In genomic region chr17:83810285-83810684, GRCm38 (mm10) we compare ENCODE assay signal across 28 mouse cellular contexts. TPM values are rescaled to one million over a fixed set of nuclear protein-coding genes. Genes with fewer than 3 reads are reported as not detected.
A peak's percentile ranks its signal among the peaks of the same experiment; 100 is the strongest.
DNase-seq lines count a peak whose midpoint lies in the region; ATAC-seq and TF ChIP-seq lines count a peak whose summit lies in the region.
"Had no signal": no experiment of that assay in that cellular context is flagged by ENCODE, and none has a peak within 500 bp of the region (broad histone marks: within the 10 kb centered on the region; RNA-seq: fewer than 3 reads in every experiment).

No protein-coding gene starts in this region.

- intact Hi-C loops in left cerebral cortex, postnatal 4 days (cut with DNase I), result no loop called here

- H3K4me2 ChIP-seq in liver, embryonic 16.5 days (ENCODE audit: low read depth, low read length), result peak overlapping the region; percentile 42
- H3K4me2 ChIP-seq: embryonic facial prominence, embryonic 12.5 days; heart, embryonic 13.5 days; hindbrain, embryonic 14.5 days; limb, embryonic 13.5 days; lung, embryonic 14.5 days had no signal

- H3K27ac ChIP-seq in liver, embryonic 16.5 days (ENCODE audit: low read length), result peak overlapping the region; percentile 16; the same call in 1 of the 2 replicates
- H3K27ac ChIP-seq: embryonic facial prominence, embryonic 12.5 days; heart, embryonic 13.5 days; hindbrain, embryonic 14.5 days; layer of hippocampus, adult 2 months; limb, embryonic 13.5 days had no signal

- H3K4me3 ChIP-seq in G1E (ENCODE audit: low read depth, low read length), result no peak overlapping the region
- no peak overlapping the region for H3K4me3 ChIP-seq in liver, embryonic 16.5 days (ENCODE audit: low read depth, low read length)
- H3K4me3 ChIP-seq: embryonic facial prominence, embryonic 12.5 days; heart, embryonic 13.5 days; layer of hippocampus, adult 2 months; limb, embryonic 13.5 days had no signal

- H3K4me1 ChIP-seq in G1E (ENCODE audit: insufficient read depth, low read depth, low read length), result peaks cover 50% of the 10 kb centered on the region
- peaks cover 40% of the 10 kb centered on the region for H3K4me1 ChIP-seq in liver, embryonic 16.5 days (ENCODE audit: control insufficient read depth, low read depth, low read length)
- H3K4me1 ChIP-seq: embryonic facial prominence, embryonic 12.5 days; limb, embryonic 13.5 days had no signal

- H3K36me3 ChIP-seq in G1E (replicated peaks), result peaks cover 53% of the 10 kb centered on the region
- H3K36me3 ChIP-seq in liver, embryonic 16.5 days (ENCODE audit: control insufficient read depth, insufficient read depth), result peaks cover 2% of the 10 kb centered on the region

- no peaks in the 10 kb centered on the region for H3K9me3 ChIP-seq in G1E (replicated peaks)
- H3K9me3 ChIP-seq in liver, embryonic 16.5 days (replicated peaks; ENCODE audit: control insufficient read depth, low read length), result no peaks in the 10 kb centered on the region
- H3K9me3 ChIP-seq: embryonic facial prominence, embryonic 12.5 days; heart, embryonic 13.5 days; limb, embryonic 13.5 days had no signal

- H3K27me3 ChIP-seq in G1E (ENCODE audit: insufficient read depth, low read length), result no peaks in the 10 kb centered on the region
- H3K27me3 ChIP-seq in liver, embryonic 16.5 days (ENCODE audit: control insufficient read depth, insufficient read depth, low read depth, low read length), result no peaks in the 10 kb centered on the region
- H3K27me3 ChIP-seq: CH12.LX; embryonic facial prominence, embryonic 12.5 days; heart, embryonic 13.5 days; limb, embryonic 13.5 days had no signal

- ATAC-seq in G1E (ENCODE audit: extremely low read depth, insufficient number of reproducible peaks, low FRiP score, poor library complexity, severe bottlenecking), result 0 out of 2 replicates have a peak, but pooled peaks have one; percentile 10
- ATAC-seq in liver, embryonic 16.5 days (ENCODE audit: low read depth), result peak; percentile 65
- no peak for ATAC-seq in frontal cortex, adult (ENCODE audit: low TSS enrichment)
- ATAC-seq: forebrain, embryonic 16.5 days had no signal

- H3K9ac ChIP-seq in liver, embryonic 16.5 days (ENCODE audit: low read depth, low read length), result no peak overlapping the region
- H3K9ac ChIP-seq: embryonic facial prominence, embryonic 12.5 days; heart, embryonic 13.5 days; hindbrain, embryonic 14.5 days; limb, embryonic 13.5 days; lung, embryonic 14.5 days had no signal

- 35% methylated on average over 5 of the region's 5 CpGs for WGBS in liver, embryonic 16.5 days (ENCODE audit: insufficient replicate concordance)

- no peak for DNase-seq in G1E (ENCODE audit: low spot score)
- peak; percentile 72 for DNase-seq in c-Kit-negative CD71-positive TER-119-positive erythroid progenitor cells, embryonic 14.5 days (ENCODE audit: low read depth, low spot score)
- DNase-seq in liver, result peak; percentile 81
- DNase-seq in thymus, adult 18-20 months, result no peak
- DNase-seq in left cerebral cortex, postnatal 4 days, result no peak
- DNase-seq: adrenal gland, postnatal 36 days; B cell, adult 2 months; cerebellum, adult 18-20 months; cerebellum, postnatal 14 days; gastrocnemius, postnatal 25 days; heart, adult 18-20 months; kidney, adult 8-10 months; kidney, postnatal 14 days; lung, embryonic 14.5 days; lung, postnatal 4 days; midbrain, embryonic 14.5 days had no signal

- TF ChIP-seq CTCF in G1E (IDR thresholded peaks at IDR 0.05; ENCODE audit: low read depth, low read length), result no peak

RNA-seq across cellular contexts. Expression of gene Haao, which starts 37.5 kb away (rescaled TPM):
- total RNA-seq in G1E (2014; fragmentation: Nextera tagmentation), result 4.8 and 11.9 TPM in 2 replicates
- 0.05 and 0.17 TPM in 2 replicates for total RNA-seq in G1E (2017)
- polyA plus RNA-seq in G1E (2012), result 1.1 and 1.5 TPM in 2 replicates
- 77.1 and 88.0 TPM in 2 replicates for polyA plus RNA-seq in liver, embryonic 16.5 days (2015; fragmentation: Nextera tagmentation; extraction: Ambion mirVana)
- total RNA-seq in left cerebral cortex, postnatal 4 days (2021), result under 1 TPM in 1 of 2 experiments, not detected in 1; 0.20 TPM
- total RNA-seq: gastrocnemius, postnatal 25 days; layer of hippocampus, adult 2 months; layer of hippocampus, postnatal 25 days; left cerebral cortex, postnatal 10 days had no signal
- polyA plus RNA-seq: hindbrain, embryonic 14.5 days; neural tube, embryonic 11.5 days had no signal

Comparison
In these comparisons a context has a peak if more than half of its experiments do, and no peak if none do; other contexts are left out.
1. DNase-seq: peak in c-Kit-negative CD71-positive TER-119-positive erythroid progenitor cells, embryonic 14.5 days (single experiment) and liver (single experiment); none in G1E (single experiment), thymus, adult 18-20 months (0 of 2) and left cerebral cortex, postnatal 4 days (single experiment).